Mouse (Mus musculus): ENCODE data around the gene E130208F15Rik. TPM values are rescaled to one million over a fixed set of nuclear protein-coding genes. Genes with fewer than 3 reads are reported as not detected.

Gene E130208F15Rik
- polyA plus RNA-seq, 1 experiment from 2014 or later: 3.3 TPM

DNA sequence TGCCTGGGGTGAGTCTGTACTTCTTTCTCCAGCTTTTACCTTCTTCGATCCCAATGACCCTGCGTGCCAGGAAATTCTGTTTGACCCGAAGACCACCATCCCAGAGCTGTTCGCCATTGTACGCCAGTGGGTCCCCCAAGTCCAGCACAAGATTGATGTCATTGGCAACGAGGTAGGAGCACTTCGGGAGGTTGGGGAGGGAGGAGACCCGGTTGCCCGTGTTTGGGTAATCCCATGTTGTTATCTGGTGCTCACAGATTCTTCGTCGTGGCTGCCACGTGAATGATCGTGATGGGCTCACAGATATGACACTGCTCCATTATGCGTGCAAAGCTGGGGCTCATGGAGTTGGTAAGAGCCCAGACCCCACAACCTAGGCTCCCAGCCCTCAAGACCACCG lies 24.7 kb upstream of the E130208F15Rik start:
- no peak for ATAC-seq (ENCODE audit: low FRiP score)
- WGBS: 92% methylated on average over 15 of the region's 15 CpGs

DNA sequence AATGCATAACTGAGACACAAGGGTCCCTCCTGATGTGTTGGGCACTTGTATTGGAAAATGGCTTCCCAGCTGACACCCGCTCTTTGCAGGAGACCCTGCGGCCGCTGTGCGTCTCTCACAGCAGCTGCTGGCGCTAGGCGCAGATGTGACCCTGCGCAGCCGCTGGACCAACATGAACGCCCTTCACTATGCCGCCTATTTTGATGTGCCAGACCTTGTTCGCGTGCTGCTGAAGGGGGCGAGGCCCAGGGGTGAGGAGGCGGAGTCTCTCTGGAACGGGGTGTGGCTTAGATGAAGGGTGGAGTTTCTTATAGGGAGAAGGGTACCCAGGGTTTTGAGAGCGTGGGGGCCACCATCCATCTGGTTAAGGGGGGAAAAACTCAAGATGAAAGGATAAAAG lies 24.3 kb upstream of the E130208F15Rik start:
- Histone ChIP-seq H3K9ac (ENCODE audit: low read depth, low read length) (no peak overlapping the region), H3K4me2 (replicated peaks; ENCODE audit: low read depth, low read length) (no peak overlapping the region), H3K4me1 (replicated peaks; ENCODE audit: control insufficient read depth, insufficient read depth, low read length) (no peaks in the 10 kb centered on the region), H3K27me3 (ENCODE audit: control insufficient read depth, insufficient read depth, low read length) (no peaks in the 10 kb centered on the region), H3K4me3 (ENCODE audit: low read depth, low read length) (no peak overlapping the region), H3K27ac (ENCODE audit: low read depth, low read length) (no peak overlapping the region), H3K36me3 (ENCODE audit: control insufficient read depth, insufficient read depth, low read length) (peaks cover 13% of the 10 kb centered on the region), H3K9me3 (ENCODE audit: control insufficient read depth, low read length) (no peaks in the 10 kb centered on the region)
- DNase-seq (ENCODE audit: low spot score): no peak
- WGBS: 85% methylated on average over 16 of the region's 16 CpGs
- no peak for ATAC-seq (ENCODE audit: low FRiP score)

More for the DNA sequence above, 24.7 kb upstream of the E130208F15Rik start:
- H3K4me1 ChIP-seq (replicated peaks; ENCODE audit: control insufficient read depth, insufficient read depth, low read length): no peaks in the 10 kb centered on the region
- peaks cover 13% of the 10 kb centered on the region for H3K36me3 ChIP-seq (ENCODE audit: control insufficient read depth, insufficient read depth, low read length)
- DNase-seq (ENCODE audit: low spot score): no peak
- H3K4me3 ChIP-seq (ENCODE audit: low read depth, low read length): no peak overlapping the region
- no peaks in the 10 kb centered on the region for H3K9me3 ChIP-seq (ENCODE audit: control insufficient read depth, low read length)
- no peak overlapping the region for H3K4me2 ChIP-seq (replicated peaks; ENCODE audit: low read depth, low read length)
- H3K9ac ChIP-seq (ENCODE audit: low read depth, low read length): no peak overlapping the region
- H3K27ac ChIP-seq (ENCODE audit: low read depth, low read length): no peak overlapping the region
- H3K27me3 ChIP-seq (ENCODE audit: control insufficient read depth, insufficient read depth, low read length): no peaks in the 10 kb centered on the region

DNA sequence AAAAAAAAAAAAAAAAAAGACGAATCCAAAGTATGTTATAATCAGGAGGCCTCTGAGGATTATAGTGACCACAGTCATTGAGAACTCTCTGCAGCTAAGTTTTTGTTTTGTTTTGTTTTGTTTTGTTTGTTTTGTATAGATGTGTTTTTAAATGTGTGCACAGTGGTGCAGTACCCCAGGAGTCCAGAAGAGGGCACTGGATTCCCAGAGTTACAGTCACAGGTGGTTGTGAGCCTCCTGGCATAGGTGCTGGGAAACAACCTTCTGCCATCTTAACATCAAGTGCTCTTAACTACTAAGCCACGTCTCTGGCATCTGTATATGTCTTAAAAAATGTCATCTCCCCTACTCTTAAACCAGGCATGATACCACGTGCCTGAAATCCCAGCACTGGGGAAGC lies 20.6 kb upstream of the E130208F15Rik start:
- no peak overlapping the region for H3K4me3 ChIP-seq (ENCODE audit: low read depth, low read length)
- no peak overlapping the region for H3K4me2 ChIP-seq (replicated peaks; ENCODE audit: low read depth, low read length)
- DNase-seq (ENCODE audit: low spot score) (peak; percentile 54), ATAC-seq (ENCODE audit: low FRiP score) (no peak)
- H3K9me3 ChIP-seq (ENCODE audit: control insufficient read depth, low read length): no peaks in the 10 kb centered on the region
- no peaks in the 10 kb centered on the region for H3K27me3 ChIP-seq (ENCODE audit: control insufficient read depth, insufficient read depth, low read length)
- WGBS: 45% methylated on average over 3 of the region's 3 CpGs
- no peaks in the 10 kb centered on the region for H3K4me1 ChIP-seq (replicated peaks; ENCODE audit: control insufficient read depth, insufficient read depth, low read length)
- H3K9ac ChIP-seq (ENCODE audit: low read depth, low read length): no peak overlapping the region
- H3K27ac ChIP-seq (ENCODE audit: low read depth, low read length): no peak overlapping the region
- H3K36me3 ChIP-seq (ENCODE audit: control insufficient read depth, insufficient read depth, low read length): peaks cover 23% of the 10 kb centered on the region

DNA sequence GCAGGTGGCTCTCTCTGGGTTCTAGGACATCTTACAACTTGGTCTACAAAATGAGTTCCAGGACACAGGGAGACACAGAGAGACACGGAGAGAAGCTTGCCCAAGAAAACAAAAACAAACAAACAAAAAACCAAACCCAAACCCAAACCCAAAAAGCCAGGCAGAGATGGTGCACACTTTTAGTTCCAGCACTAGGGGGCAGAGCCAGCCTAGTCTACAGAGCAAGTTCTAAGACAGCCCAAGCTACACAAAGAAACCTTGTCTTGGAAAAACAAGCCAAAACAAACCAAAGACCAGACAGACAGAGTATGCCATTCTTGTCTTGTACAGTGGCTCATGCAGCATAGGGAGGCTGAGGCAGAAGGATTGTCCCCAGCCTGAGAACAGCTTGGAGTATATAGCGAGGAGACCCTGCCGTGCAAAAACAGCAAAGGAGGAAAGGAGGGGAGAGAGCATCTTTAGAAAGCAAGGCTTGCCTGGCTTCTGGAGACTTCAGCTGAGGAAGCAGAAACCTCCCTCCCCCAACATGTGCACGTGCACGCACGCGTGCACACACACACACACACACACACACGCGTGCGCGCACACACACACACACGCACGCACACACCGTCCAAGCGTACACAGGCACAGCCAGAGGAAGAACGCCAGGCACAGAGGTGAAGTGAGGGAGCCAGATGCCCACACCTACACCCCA lies 15.3 kb upstream of the E130208F15Rik start:
- H3K27ac ChIP-seq (ENCODE audit: low read depth, low read length): no peak overlapping the region
- H3K4me3 ChIP-seq (ENCODE audit: low read depth, low read length): no peak overlapping the region
- H3K27me3 ChIP-seq (ENCODE audit: control insufficient read depth, insufficient read depth, low read length): no peaks in the 10 kb centered on the region
- H3K4me1 ChIP-seq (replicated peaks; ENCODE audit: control insufficient read depth, insufficient read depth, low read length): peaks cover 5% of the 10 kb centered on the region; the same call in 1 of the 2 replicates
- no peak overlapping the region for H3K9ac ChIP-seq (ENCODE audit: low read depth, low read length)
- 95% methylated on average over 16 of the region's 16 CpGs for WGBS
- peaks cover 12% of the 10 kb centered on the region for H3K36me3 ChIP-seq (ENCODE audit: control insufficient read depth, insufficient read depth, low read length)
- H3K9me3 ChIP-seq (ENCODE audit: control insufficient read depth, low read length): no peaks in the 10 kb centered on the region
- H3K4me2 ChIP-seq (replicated peaks; ENCODE audit: low read depth, low read length): no peak overlapping the region
- DNase-seq (ENCODE audit: low spot score) (no peak), ATAC-seq (ENCODE audit: low FRiP score) (no peak)

DNA sequence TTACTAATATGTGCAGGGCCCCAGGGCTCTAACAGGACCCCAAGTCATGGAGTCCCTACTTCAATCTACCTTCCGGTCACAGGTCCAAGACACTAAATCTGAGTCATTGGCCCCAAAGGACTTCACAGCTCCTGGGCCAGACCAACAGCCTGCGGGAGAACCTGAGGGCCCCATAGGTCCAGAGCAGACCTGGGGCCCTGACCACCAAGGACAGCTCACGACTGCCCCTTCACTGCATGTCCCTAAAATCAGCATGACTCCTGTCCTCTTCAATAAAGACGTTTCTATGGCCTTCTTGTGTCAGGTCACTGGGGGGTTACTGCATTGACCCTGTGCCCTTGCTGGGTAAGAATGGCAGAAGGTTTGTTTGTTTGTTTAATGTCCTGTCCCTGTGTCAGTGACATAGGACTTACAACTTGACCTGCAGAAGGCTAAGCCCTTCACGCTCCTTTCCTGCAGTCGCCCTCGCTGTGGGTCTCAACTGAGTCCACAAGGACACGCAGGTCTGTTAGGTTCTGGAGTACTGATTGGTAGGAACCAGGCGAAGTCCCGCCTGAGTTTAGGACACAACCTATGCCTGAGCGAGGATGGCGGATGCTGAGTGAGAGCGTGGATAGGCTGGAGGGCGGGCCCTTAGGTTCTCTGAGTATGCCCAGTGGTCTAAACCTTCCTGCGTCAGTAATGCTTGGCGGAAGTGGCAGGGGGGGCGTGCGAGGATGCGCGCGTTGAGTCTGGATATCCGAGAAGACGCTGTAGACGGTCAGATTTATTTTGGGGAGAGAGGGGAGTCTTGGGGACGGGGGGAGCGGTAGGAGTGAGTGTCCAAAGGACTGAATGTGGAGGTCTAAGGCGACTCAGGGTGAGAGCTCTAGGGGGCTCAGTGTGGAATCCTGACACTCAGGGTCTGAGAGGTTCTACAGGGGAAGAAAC lies 13.2 kb upstream of the E130208F15Rik start, which contains the start of gene Alkbh6:
Alkbh6 (plus strand) TSS at position 642 of the 930 bp plus-strand sequence.
- H3K4me1 ChIP-seq (replicated peaks; ENCODE audit: control insufficient read depth, insufficient read depth, low read length): peaks cover 5% of the 10 kb centered on the region; the same call in 1 of the 2 replicates
- H3K9me3 ChIP-seq (ENCODE audit: control insufficient read depth, low read length): no peaks in the 10 kb centered on the region
- peak within 1 kb of the TSS; percentile 51 for H3K27ac ChIP-seq (ENCODE audit: low read depth, low read length)
- peak; percentile 99 for ATAC-seq (ENCODE audit: low FRiP score)
- H3K27me3 ChIP-seq (ENCODE audit: control insufficient read depth, insufficient read depth, low read length): no peaks in the 10 kb centered on the region
- H3K9ac ChIP-seq (ENCODE audit: low read depth, low read length): peak within 1 kb of the TSS; percentile 71
- H3K36me3 ChIP-seq (ENCODE audit: control insufficient read depth, insufficient read depth, low read length): peaks cover 4% of the 10 kb centered on the region
- DNase-seq (ENCODE audit: low spot score): peak; percentile 91
- H3K4me3 ChIP-seq (ENCODE audit: low read depth, low read length): peak within 1 kb of the TSS; percentile 69
- 4% methylated on average over 27 of the region's 27 CpGs for WGBS
- peak within 1 kb of the TSS; percentile 90 for H3K4me2 ChIP-seq (replicated peaks; ENCODE audit: low read depth, low read length)

DNA sequence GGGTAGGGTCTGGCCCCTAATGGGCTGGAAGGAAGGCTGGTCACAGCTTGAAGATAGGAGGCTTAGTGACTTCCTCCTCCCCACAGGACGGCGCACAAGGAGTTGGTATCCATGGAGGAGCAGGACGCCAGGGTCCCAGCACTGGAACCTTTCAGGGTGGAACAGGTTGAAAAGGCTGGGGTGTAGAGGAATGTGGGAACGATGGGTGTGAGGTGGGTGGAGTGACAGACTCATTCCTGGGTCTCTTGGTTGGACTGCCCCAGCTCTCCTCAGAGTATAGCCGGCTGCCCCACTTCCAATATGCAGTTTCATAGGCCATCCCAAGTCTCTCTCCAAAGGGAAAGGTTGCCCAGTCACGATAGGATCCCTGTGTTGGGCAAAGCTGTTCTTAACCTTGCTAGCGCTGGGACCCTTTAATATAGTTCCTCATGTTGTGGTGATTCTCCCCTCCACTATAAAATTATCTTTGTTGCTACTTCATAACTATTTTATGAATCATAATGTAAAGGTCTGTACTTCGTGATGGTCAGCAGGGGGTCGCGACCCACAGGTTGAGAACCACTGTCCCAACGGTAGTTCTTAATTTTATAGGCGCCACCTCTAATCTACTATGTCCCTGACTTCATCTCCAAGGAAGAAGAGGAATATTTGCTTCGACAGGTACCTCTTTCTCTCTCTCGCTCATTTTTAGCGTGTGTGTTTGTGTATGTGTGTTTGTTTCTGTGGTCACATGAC lies 12.0 kb upstream of the E130208F15Rik start:
- 65% methylated on average over 15 of the region's 15 CpGs for WGBS
- Histone ChIP-seq H3K27me3 (ENCODE audit: control insufficient read depth, insufficient read depth, low read length) (no peaks in the 10 kb centered on the region), H3K27ac (ENCODE audit: low read depth, low read length) (no peak overlapping the region), H3K9me3 (ENCODE audit: control insufficient read depth, low read length) (no peaks in the 10 kb centered on the region), H3K36me3 (ENCODE audit: control insufficient read depth, insufficient read depth, low read length) (no peaks in the 10 kb centered on the region; the same call in 1 of the 2 replicates), H3K4me3 (ENCODE audit: low read depth, low read length) (peak overlapping the region; percentile 69), H3K4me1 (replicated peaks; ENCODE audit: control insufficient read depth, insufficient read depth, low read length) (peaks cover 5% of the 10 kb centered on the region; the same call in 1 of the 2 replicates), H3K9ac (ENCODE audit: low read depth, low read length) (peak overlapping the region; percentile 71), H3K4me2 (replicated peaks; ENCODE audit: low read depth, low read length) (peak overlapping the region; percentile 90)
- no peak for DNase-seq (ENCODE audit: low spot score)
- ATAC-seq (ENCODE audit: low FRiP score): no peak

DNA sequence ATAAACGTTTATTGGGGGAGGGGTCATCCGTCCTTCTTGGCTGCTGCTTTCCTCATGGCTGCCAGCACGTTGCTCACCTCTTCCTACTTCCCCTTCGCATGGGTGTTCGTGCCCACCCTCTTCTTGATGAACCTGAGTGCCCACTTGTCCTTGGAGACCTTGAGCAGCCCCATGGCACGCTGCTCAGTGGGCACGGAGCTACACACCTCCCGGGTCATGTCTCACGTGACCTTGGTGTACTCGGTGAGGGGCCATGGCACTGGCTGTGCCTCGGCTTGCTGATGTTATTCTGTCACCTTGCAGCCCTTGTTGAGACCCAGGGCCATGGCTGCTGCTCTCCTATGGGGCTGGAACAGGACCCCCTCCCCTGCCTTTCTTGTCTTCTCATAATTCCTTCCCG lies 11.4 kb upstream of the E130208F15Rik start:
- Histone ChIP-seq H3K27me3 (ENCODE audit: control insufficient read depth, insufficient read depth, low read length) (no peaks in the 10 kb centered on the region), H3K27ac (ENCODE audit: low read depth, low read length) (no peak overlapping the region), H3K36me3 (ENCODE audit: control insufficient read depth, insufficient read depth, low read length) (no peaks in the 10 kb centered on the region; the same call in 1 of the 2 replicates), H3K9ac (ENCODE audit: low read depth, low read length) (no peak overlapping the region), H3K4me1 (replicated peaks; ENCODE audit: control insufficient read depth, insufficient read depth, low read length) (peaks cover 5% of the 10 kb centered on the region; the same call in 1 of the 2 replicates), H3K4me3 (ENCODE audit: low read depth, low read length) (0 out of 2 replicates have a peak overlapping the region, but pooled peaks have one; percentile 6), H3K9me3 (ENCODE audit: control insufficient read depth, low read length) (no peaks in the 10 kb centered on the region), H3K4me2 (replicated peaks; ENCODE audit: low read depth, low read length) (no peak overlapping the region)
- ATAC-seq (ENCODE audit: low FRiP score): no peak
- WGBS: 90% methylated on average over 12 of the region's 12 CpGs
- DNase-seq (ENCODE audit: low spot score): no peak

DNA sequence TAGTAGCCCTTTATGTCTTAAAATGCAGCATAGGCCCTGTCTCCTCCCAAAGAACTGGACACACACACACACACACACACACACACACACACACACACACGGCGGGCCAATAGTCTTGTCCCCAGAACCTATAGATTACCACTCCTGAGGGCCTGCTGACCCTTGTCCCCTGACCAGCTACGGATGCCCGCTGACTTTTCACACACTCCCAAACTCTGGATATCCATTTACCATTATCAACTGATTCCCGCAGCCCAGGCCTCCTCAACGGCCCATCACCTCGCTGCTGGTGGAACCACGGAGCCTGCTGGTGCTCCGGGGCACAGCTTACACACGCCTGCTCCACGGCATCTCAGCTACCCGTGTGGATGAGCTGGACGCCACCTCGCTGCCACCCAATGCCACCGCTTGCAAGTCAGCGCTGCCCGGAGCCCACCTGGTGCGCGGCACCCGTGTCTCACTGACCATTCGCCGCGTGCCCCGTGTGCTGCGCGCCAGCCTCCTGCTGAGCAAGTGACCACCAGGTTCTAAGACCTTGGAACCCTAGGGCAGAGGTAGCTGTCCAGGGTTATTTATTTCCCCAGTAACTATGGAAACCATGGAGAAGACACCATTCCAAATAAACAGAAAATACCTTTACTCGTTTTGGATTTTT lies 7.7 kb upstream of the E130208F15Rik start:
- WGBS: 47% methylated on average over 27 of the region's 27 CpGs
- Histone ChIP-seq H3K9ac (ENCODE audit: low read depth, low read length) (no peak overlapping the region), H3K9me3 (ENCODE audit: control insufficient read depth, low read length) (no peaks in the 10 kb centered on the region), H3K4me3 (ENCODE audit: low read depth, low read length) (no peak overlapping the region), H3K27ac (ENCODE audit: low read depth, low read length) (no peak overlapping the region), H3K4me2 (replicated peaks; ENCODE audit: low read depth, low read length) (no peak overlapping the region), H3K27me3 (ENCODE audit: control insufficient read depth, insufficient read depth, low read length) (no peaks in the 10 kb centered on the region), H3K4me1 (replicated peaks; ENCODE audit: control insufficient read depth, insufficient read depth, low read length) (peaks cover 3% of the 10 kb centered on the region; the same call in 1 of the 2 replicates), H3K36me3 (ENCODE audit: control insufficient read depth, insufficient read depth, low read length) (no peaks in the 10 kb centered on the region; the same call in 1 of the 2 replicates)
- DNase-seq (ENCODE audit: low spot score): no peak
- ATAC-seq (ENCODE audit: low FRiP score): no peak
